Mouse (Mus musculus) neural tube, embryonic 15.5 days (tissue): Measurements from ENCODE around the gene Il16. TPM values are rescaled to one million over a fixed set of nuclear protein-coding genes. Genes with fewer than 3 reads are reported as not detected.

Experiments used
- ATAC-seq: fragments of 200-750 bp; cut with Nextera tagmentation; 2 replicates; pipeline ENCODE4 v1.8.0; 2017; ENCODE audit warnings: mild to moderate bottlenecking, moderate TSS enrichment, moderate library complexity; ENCODE audit not compliant: low FRiP score
- H3K27ac ChIP-seq: fragments of 300-500 bp; sonication (generic); replicated peaks from 2 replicates; pipeline ENCODE4 v1.5.1; 2015; ENCODE audit warnings: mild to moderate bottlenecking, inconsistent platforms
- H3K27me3 ChIP-seq: fragments of 300-500 bp; sonication (generic); replicated peaks from 2 replicates; pipeline ENCODE4 v1.6.1; 2015; ENCODE audit warnings: inconsistent platforms
- H3K36me3 ChIP-seq: fragments of 300-500 bp; sonication (generic); 2 replicates; pipeline ENCODE4 v1.6.1; 2015; ENCODE audit warnings: inconsistent platforms
- H3K4me1 ChIP-seq: fragments of 300-500 bp; sonication (generic); 2 replicates; pipeline ENCODE4 v1.6.1; 2015; ENCODE audit warnings: inconsistent platforms
- H3K4me2 ChIP-seq: fragments of 300-500 bp; sonication (generic); 2 replicates; pipeline ENCODE4 v1.6.1; 2015; ENCODE audit warnings: inconsistent platforms, mild to moderate bottlenecking, moderate library complexity
- H3K4me3 ChIP-seq: fragments of 300-500 bp; sonication (generic); replicated peaks from 2 replicates; pipeline ENCODE4 v1.5.1; 2015; ENCODE audit warnings: mild to moderate bottlenecking, inconsistent platforms
- H3K9ac ChIP-seq: fragments of 300-500 bp; sonication (generic); replicated peaks from 2 replicates; pipeline ENCODE4 v1.6.1; 2015; ENCODE audit warnings: mild to moderate bottlenecking, inconsistent platforms
- H3K9me3 ChIP-seq: fragments of 300-500 bp; sonication (generic); replicated peaks from 2 replicates; pipeline ENCODE4 v1.6.1; 2016; ENCODE audit warnings: inconsistent platforms
- WGBS: fragments of 180-500 bp; shearing (Covaris S2); methylation state at CpG from one replicate; pipeline ENCODE4 v1.1.7; 2015; ENCODE audit warnings: mixed read lengths; 5-methylcytosine and 5-hydroxymethylcytosine counted together
- polyA plus RNA-seq: library from polyadenylated mRNA; unstranded; fragments of >200 nt; fragmentation: Nextera tagmentation; extraction: Ambion mirVana; gene quantifications from 2 replicates; pipeline ENCODE4 v1.2.1, GENCODE M21; 2015

Gene Il16
- polyA plus RNA-seq, 1 experiment from 2014 or later: 1.4 TPM

DNA sequence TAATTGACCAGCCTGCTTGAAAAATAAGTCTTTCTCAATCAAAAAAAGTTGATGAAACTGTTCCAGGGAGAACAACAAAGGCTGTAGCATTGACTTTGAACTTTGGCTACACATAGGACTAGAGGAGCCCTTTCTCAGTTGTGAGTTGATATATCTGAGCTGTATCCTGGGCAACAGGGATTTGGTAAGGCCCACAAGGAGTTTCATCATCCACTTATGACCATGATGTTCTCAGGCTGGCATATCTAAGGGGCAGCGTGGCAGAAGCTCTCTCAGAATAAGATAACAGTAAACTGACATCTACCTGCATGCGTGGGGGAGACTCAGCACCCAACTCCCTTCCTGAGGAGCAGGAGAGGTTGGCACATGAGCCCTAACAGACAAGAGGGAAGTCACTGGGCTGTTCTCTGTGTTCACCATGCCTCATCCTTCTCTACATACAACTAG is 91.9 kb downstream of the Il16 start:
- no peak for ATAC-seq
- WGBS: 94% methylated on average over 2 of the region's 2 CpGs
- no peak overlapping the region for H3K4me2 ChIP-seq
- H3K9me3 ChIP-seq: no peaks in the 10 kb centered on the region
- H3K27ac ChIP-seq: no peak overlapping the region
- no peak overlapping the region for H3K9ac ChIP-seq
- H3K4me1 ChIP-seq: no peaks in the 10 kb centered on the region
- no peaks in the 10 kb centered on the region for H3K36me3 ChIP-seq
- H3K27me3 ChIP-seq: no peaks in the 10 kb centered on the region
- H3K4me3 ChIP-seq: no peak overlapping the region

GRCm38 (mm10) chr7:83652498-83652897 is 93.0 kb downstream of the Il16 start:
- Histone ChIP-seq H3K4me3 (no peak overlapping the region), H3K9me3 (no peaks in the 10 kb centered on the region), H3K4me2 (no peak overlapping the region), H3K36me3 (no peaks in the 10 kb centered on the region), H3K4me1 (no peaks in the 10 kb centered on the region), H3K9ac (no peak overlapping the region), H3K27me3 (no peaks in the 10 kb centered on the region), H3K27ac (no peak overlapping the region)
- WGBS: 85% methylated on average over 5 of the region's 5 CpGs
- no peak for ATAC-seq

- Histone ChIP-seq H3K4me2 (no peak overlapping the region), H3K4me3 (no peak overlapping the region), H3K27ac (no peak overlapping the region), H3K9ac (no peak overlapping the region), H3K4me1 (no peaks in the 10 kb centered on the region), H3K36me3 (no peaks in the 10 kb centered on the region), H3K27me3 (no peaks in the 10 kb centered on the region), H3K9me3 (no peaks in the 10 kb centered on the region)
- ATAC-seq: no peak
- WGBS: 88% methylated on average over 5 of the region's 5 CpGs
Measured at GRCm38 (mm10) chr7:83650638-83651037, 94.9 kb downstream of the Il16 start.

- no peak for ATAC-seq
- Histone ChIP-seq H3K4me1 (no peaks in the 10 kb centered on the region), H3K9me3 (no peaks in the 10 kb centered on the region), H3K4me3 (no peak overlapping the region), H3K27ac (no peak overlapping the region), H3K36me3 (no peaks in the 10 kb centered on the region), H3K27me3 (no peaks in the 10 kb centered on the region), H3K4me2 (no peak overlapping the region), H3K9ac (no peak overlapping the region)
- WGBS: 82% methylated on average over 7 of the region's 7 CpGs
Measured at GRCm38 (mm10) chr7:83648807-83649206, 96.7 kb downstream of the Il16 start.

DNA sequence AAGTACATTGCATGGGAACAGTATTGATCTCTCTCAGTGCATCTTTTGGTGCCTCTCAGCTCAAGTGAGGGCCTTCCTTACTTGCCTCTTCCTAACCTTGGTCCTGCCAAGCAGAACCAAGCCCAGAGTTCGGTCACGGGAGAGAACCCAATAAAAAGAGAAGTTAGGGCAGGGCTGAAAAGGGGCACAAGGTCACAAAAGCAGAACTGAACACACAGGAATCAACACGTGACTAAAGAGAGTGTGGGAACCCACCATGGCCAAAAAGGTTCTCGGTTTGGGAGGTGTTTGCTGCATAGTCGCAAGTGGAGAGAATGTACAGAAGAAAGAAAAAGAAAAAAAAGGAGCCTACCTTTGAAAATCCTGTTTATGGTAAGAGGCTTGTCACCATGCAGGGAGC is 100.0 kb downstream of the Il16 start:
- Histone ChIP-seq H3K9me3 (no peaks in the 10 kb centered on the region), H3K9ac (no peak overlapping the region), H3K4me2 (no peak overlapping the region), H3K27me3 (no peaks in the 10 kb centered on the region), H3K36me3 (0 out of 2 replicates have a peak, but pooled peaks cover 2% of the 10 kb centered on the region), H3K4me1 (no peaks in the 10 kb centered on the region), H3K4me3 (no peak overlapping the region), H3K27ac (no peak overlapping the region)
- WGBS: 83% methylated on average over 5 of the region's 5 CpGs
- no peak for ATAC-seq

DNA sequence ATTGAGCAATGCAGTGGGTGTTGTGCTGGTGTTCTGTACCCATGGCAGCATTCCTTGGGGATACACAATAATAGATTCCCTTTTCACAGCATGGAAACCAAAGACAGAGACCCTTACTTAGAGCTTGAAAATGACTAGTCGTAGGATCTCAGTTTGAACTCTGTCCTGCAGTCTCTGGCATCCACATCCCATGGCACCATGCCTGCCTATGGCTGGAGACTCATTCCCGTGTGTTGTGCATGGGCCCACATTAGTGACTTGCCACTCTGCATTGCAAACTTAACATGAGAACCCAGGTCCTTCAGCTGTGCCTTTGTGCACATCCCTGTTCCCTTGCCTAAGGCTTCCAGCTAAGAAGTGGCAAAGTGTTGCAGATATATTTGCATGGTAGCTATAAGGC is 100.8 kb downstream of the Il16 start:
- Histone ChIP-seq H3K27me3 (no peaks in the 10 kb centered on the region), H3K4me1 (no peaks in the 10 kb centered on the region), H3K9ac (no peak overlapping the region), H3K9me3 (no peaks in the 10 kb centered on the region), H3K4me3 (no peak overlapping the region), H3K27ac (no peak overlapping the region), H3K36me3 (0 out of 2 replicates have a peak, but pooled peaks cover 2% of the 10 kb centered on the region), H3K4me2 (no peak overlapping the region)
- ATAC-seq: no peak
- 89% methylated on average over 2 of the region's 2 CpGs for WGBS

- Histone ChIP-seq H3K27ac (no peak overlapping the region), H3K27me3 (no peaks in the 10 kb centered on the region), H3K9ac (no peak overlapping the region), H3K4me2 (no peak overlapping the region), H3K36me3 (0 out of 2 replicates have a peak, but pooled peaks cover 2% of the 10 kb centered on the region), H3K4me1 (no peaks in the 10 kb centered on the region), H3K9me3 (no peaks in the 10 kb centered on the region), H3K4me3 (no peak overlapping the region)
- no peak for ATAC-seq
- WGBS: 69% methylated on average over 6 of the region's 6 CpGs
Measured at GRCm38 (mm10) chr7:83643581-83643980, 101.9 kb downstream of the Il16 start.

GRCm38 (mm10) chr7:83641163-83641562 is 104.4 kb downstream of the Il16 start:
- H3K27me3 ChIP-seq: no peaks in the 10 kb centered on the region
- H3K9ac ChIP-seq: no peak overlapping the region
- H3K4me2 ChIP-seq: no peak overlapping the region
- no peaks in the 10 kb centered on the region for H3K9me3 ChIP-seq
- no peak for ATAC-seq
- no peak overlapping the region for H3K27ac ChIP-seq
- H3K36me3 ChIP-seq: 0 out of 2 replicates have a peak, but pooled peaks cover 2% of the 10 kb centered on the region
- WGBS: 63% methylated on average over 2 of the region's 2 CpGs
- H3K4me3 ChIP-seq: no peak overlapping the region
- H3K4me1 ChIP-seq: no peaks in the 10 kb centered on the region

- ATAC-seq: no peak
- 92% methylated on average over 5 of the region's 5 CpGs for WGBS
- Histone ChIP-seq H3K27ac (no peak overlapping the region), H3K4me2 (no peak overlapping the region), H3K4me3 (no peak overlapping the region), H3K27me3 (no peaks in the 10 kb centered on the region), H3K9me3 (no peaks in the 10 kb centered on the region), H3K9ac (no peak overlapping the region), H3K36me3 (0 out of 2 replicates have a peak, but pooled peaks cover 2% of the 10 kb centered on the region), H3K4me1 (no peaks in the 10 kb centered on the region)
Measured at GRCm38 (mm10) chr7:83640581-83640980, 104.9 kb downstream of the Il16 start.

GRCm38 (mm10) chr7:83639084-83639483 is 106.4 kb downstream of the Il16 start:
- Histone ChIP-seq H3K9me3 (no peaks in the 10 kb centered on the region), H3K4me2 (no peak overlapping the region), H3K4me1 (no peaks in the 10 kb centered on the region), H3K27ac (no peak overlapping the region), H3K27me3 (no peaks in the 10 kb centered on the region), H3K36me3 (0 out of 2 replicates have a peak, but pooled peaks cover 2% of the 10 kb centered on the region), H3K9ac (no peak overlapping the region), H3K4me3 (no peak overlapping the region)
- no peak for ATAC-seq
- WGBS: 78% methylated on average over 3 of the region's 3 CpGs

- Histone ChIP-seq H3K27me3 (no peaks in the 10 kb centered on the region), H3K4me2 (no peak overlapping the region), H3K27ac (no peak overlapping the region), H3K9ac (no peak overlapping the region), H3K4me1 (0 out of 2 replicates have a peak, but pooled peaks cover 2% of the 10 kb centered on the region), H3K9me3 (no peaks in the 10 kb centered on the region), H3K36me3 (0 out of 2 replicates have a peak, but pooled peaks cover 2% of the 10 kb centered on the region), H3K4me3 (no peak overlapping the region)
- WGBS: 78% methylated on average over 8 of the region's 8 CpGs
- ATAC-seq: no peak
Measured at GRCm38 (mm10) chr7:83637781-83638583, 107.5 kb downstream of the Il16 start.

DNA sequence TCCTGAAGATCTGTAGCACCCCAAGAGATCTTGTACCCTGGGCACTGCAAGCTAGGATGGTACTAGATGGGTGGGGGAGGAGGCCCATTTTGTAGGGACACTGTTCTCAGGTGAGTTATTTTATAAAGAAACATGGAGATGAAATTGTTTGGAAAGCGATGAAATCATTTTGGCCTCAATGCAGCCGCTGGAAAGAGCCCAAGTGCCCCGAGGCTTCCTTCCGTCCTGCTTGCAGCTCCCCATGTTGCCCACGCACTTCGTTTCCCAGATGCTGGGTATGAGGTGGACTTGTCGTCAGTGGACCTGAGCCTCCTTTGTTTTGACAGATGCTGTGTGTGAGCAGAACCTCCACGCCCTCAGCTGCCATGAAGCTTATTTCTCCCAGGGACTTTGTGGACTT is 109.1 kb downstream of the Il16 start:
- Histone ChIP-seq H3K27ac (no peak overlapping the region), H3K4me1 (peaks cover 8% of the 10 kb centered on the region), H3K36me3 (0 out of 2 replicates have a peak, but pooled peaks cover 2% of the 10 kb centered on the region), H3K4me3 (no peak overlapping the region), H3K27me3 (no peaks in the 10 kb centered on the region), H3K9me3 (no peaks in the 10 kb centered on the region), H3K9ac (no peak overlapping the region), H3K4me2 (no peak overlapping the region)
- ATAC-seq: no peak
- WGBS: 81% methylated on average over 8 of the region's 8 CpGs
